Mouse (Mus musculus) adrenal gland, postnatal 36 days (tissue): ENCODE data around the gene Nell2. TPM values are rescaled to one million over a fixed set of nuclear protein-coding genes. Genes with fewer than 3 reads are reported as not detected.
"Not testable (repeated sequence)": the region's sequence is repeated elsewhere in the genome, so short reads cannot be mapped to it uniquely, and the experiment has no call there.

Experiments
- DNase-seq, 2 experiments: peaks; one replicate each; pipeline ENCODE4 v3.0.0; 2021; ENCODE audit warnings: mixed read lengths in 1 of 2
- long read RNA-seq, 2 experiments: library from polyadenylated mRNA; stranded (forward); transcript quantifications; one replicate each; pipeline ENCODE4 v2.0.0; 2021; ENCODE audit warnings: borderline sequencing depth in 2 of 2
- total RNA-seq, 2 experiments: library from RNA; stranded (reverse); gene quantifications; 2 replicates each; pipeline ENCODE4 v1.2.3; 2021

The Nell2 gene
- 1 to 10 TPM; 3.8 to 5.0 TPM for total RNA-seq
- long read RNA-seq, experiment 1, partial matches to known transcripts, result 4 of 12 reads
- long read RNA-seq, experiment 1, other reads (novel, unspliced or antisense), result 6 of 12 reads
- long read RNA-seq, experiment 2, partial matches to known transcripts, result 0 of 2 reads
- long read RNA-seq, experiment 2, other reads (novel, unspliced or antisense), result 2 of 2 reads

DNA sequence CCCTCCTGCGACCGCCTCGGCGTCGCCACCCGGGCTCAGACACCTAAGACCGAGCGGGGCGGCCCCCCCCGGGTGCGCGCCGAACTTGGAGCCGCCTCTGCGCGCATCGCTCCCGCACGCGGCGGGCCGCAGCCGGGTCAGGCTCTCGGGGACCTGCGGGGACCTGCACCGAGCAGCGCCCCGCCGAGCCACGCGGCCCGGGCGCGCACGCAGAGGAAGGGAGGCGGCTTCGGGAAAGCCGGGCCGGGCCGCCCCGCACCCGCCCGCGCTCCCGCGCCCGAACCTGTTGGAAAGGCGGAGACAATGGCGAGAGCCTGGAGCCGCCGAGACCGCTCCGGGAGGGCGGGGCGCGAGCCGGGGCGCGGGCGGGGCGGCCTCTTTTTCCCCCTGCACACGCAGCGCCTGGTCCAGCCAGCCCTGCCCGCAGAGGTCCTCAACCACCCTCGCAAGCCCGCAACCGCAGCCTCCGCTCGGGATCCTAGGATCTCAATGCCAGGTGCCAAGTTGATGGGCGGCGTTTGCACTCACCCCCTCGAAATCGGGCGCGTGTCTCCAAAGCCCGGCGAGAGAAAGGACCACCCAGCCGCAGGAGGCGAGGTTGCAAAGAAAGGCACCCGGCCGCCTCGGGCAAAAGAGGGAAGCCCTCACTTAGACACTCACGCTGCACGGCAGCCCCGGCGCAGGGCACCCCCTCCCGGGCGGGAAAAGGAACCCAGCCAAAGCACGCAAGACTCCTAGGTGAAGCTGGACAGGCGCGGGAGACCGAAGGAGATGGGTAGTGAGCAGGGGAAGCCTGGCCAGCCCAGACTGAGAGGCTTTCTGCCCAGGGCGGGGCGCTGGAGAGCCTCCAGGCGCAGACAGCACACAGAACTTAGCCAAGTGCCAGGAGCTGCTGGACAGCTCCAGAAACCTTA lies at the start of gene Nell2:
Gene Nell2, minus strand, starts transcription at position 612 of the 914 bp plus-strand sequence.
- peak; percentile 51 to 64 for DNase-seq

DNA sequence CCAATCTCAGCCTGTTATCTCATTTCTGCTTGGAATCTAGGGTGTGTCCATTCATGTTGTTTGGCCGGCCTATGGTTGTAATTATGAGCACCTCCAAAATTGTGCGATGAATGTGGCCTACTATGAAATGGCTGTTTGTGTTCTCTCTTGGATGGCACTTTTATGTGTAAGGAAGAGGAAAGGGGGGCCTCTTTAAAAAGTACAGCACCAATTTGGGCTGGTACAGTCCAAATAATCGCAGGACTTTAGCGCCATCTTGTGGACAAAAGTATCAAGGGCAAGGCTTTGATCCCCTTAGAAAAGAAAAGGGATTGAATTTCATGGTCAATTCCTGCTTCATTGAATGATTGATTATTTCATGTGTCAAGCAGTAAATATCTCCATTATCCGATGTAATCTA lies 46.3 kb upstream of the Nell2 start:
- DNase-seq, result peak; percentile 18 to 33

DNA sequence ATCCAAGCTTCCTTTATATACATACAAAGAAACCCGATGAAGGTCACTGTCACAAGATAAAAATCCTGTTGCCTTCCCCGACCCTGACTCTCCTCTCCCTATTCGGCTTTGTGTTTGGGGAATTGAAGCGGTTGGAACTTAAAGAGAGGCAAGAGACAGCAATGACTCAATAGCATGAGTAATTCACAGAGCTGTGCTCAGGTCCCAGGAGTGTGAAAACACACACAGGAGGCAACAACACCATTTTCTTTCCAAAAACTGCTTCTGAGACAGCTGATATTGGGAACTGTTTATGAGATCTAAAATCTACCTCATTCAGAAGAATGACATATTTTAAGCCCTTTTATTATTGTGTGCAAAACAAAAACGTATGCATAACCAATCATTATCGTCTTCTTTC lies 41.2 kb upstream of the Nell2 start:
- DNase-seq, result no peak

DNA sequence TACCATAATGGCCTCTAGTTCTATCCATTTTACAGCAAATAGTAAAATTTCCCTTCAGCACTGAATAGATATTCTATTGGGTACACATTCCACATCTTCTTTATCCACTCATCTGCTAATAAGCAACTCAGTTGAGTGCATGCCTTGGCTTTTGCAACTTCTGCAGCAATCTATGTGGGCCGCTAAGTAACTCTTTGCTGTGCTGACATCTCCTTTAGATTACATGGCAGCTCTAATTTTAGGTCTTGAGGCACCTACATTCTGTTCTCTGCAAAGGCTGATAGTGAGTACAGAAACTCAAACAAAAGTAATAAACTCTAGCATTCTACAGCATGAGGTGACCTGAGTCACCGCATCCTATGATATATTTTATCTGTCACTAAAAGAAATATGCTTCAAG lies 36.8 kb upstream of the Nell2 start:
- no peak for DNase-seq

DNA sequence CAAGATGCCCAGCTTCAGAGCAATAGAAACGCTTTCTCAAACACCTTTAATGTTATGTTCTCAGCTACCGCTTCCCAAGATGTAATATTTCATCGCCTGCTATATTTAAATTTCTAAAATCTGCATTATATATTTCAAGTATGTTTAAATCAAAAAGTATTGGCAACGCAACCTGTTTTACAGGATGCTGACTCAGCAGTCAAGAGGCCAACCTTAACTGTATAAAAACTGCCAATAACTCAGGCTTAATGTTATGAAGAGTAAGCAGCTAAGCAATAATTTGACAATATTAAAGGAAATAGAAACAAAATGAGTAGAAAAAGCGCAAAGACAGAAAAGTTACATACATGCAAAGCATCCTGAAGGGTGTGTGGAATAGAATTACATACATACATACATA lies 32.9 kb upstream of the Nell2 start:
- no peak for DNase-seq

DNA sequence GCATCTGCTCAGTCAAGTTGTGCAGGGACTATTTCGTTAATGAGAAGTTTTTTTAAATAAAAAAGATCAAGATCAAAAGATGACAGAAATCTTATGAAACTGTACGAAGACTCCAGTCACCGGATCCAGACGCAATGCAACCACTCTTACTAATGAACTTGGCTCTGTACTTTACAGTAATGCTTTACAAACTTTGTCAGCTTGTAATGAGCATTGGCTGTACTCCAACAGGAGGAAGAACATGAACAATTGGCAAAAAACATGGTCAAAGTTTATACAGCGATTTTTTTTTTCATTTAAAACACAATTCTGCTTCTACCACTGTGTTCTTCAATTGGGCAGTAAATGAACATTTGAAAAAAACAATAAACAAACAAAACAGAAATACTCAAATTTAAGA lies 21.7 kb upstream of the Nell2 start:
- DNase-seq, result no peak

DNA sequence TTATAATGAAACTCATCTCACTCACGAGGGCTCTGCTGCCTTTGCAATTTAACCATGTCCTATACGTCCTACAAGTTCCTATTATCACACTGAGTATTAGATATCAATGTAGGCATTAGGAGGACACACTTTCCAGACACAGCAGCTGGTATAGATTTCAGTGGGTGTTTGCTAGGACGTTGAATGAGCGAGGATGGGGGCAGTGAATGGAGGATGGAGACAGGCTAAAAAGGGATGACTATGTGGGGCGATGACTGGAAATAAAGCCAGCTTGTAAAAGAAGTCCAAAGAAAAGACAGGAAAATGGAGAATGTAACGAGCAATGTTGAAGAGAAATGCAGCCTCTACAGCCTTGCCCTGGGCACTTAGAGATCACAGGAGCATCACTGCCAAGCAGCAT lies 14.3 kb upstream of the Nell2 start:
- DNase-seq, result no peak

DNA sequence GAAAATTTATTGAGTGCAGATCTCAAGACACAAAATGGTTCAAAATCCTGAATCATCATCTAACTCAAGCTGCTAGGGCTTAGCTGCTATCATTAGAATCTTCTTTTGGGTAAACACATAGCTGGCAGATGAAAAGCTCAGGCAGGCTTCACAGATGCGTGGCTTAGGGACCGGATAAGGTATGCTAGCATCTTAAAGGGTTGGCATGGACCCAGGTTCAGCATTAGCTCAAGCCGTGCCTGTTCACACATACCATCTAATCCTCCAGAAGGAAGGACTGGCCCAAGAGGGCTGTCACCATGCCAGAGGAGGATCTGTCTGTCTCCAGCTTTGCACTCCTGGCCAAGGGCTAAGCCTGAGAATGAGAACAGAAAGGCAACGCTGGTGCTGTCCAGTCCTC lies 8.4 kb upstream of the Nell2 start:
- DNase-seq, result no peak

DNA sequence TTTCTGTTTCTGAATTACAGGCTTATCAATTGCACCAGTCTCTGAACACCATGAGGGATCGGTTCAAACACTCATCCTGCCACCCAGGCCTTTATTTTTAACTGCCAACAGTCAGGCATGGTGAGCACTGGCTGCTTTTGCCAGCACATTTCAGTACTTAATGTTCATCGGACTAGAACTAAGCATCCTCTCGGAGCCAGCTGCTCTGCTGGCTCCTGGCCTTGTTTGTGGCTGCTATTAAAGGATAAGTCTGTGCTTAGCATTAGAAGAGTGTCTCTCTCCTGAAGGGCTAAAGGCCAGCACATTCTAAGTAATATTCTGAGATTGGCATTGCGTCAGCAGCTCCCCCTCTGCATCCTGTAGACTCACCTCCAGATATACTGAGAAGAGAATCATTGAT lies 7.9 kb upstream of the Nell2 start:
- DNase-seq, result no peak

DNA sequence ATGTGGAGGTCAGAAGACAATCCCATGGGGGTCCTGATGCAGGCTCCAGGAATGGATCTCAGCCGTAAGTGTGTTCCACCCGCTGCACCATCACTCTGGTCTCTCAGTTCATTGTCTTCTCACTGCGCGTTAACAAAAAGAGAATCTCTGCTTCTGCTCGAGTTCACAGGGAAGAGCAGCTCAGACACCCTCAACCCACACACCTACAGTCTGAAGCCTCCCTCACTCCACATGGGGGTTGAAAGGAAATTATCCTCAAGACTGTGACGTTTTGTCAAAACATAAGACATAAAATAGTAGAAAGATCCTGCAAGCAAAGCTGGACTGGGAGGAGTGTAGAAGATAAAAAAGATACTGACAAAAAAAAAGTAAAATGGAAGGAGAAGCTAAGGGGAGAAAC lies 6.3 kb upstream of the Nell2 start:
- no peak for DNase-seq

DNA sequence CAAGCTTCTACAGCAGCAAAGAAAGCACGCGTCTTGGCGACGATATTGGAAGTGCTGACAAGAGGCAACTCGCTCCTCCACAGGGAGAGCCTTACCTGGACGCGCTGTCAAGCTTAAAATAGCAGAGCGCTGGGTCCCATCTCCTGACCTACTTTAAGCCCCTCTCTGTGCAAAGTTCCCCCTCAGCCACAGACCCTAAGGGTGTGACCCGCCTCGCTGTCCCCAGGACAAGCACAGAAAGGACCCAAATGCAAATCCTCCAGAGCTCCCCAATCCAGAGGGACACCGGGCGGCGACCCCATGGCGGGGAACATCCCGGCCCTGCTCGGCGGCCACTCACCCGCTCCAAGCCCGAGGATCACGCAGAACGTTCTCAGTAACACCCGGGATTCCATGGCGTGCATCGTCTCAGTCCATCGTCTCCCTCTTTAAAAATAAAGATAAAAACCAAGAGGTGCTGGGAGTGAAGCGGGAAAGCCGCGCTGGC lies 855 bp downstream of the Nell2 start:
- peak in 1 of 2 experiments; percentile 2 for DNase-seq

DNA sequence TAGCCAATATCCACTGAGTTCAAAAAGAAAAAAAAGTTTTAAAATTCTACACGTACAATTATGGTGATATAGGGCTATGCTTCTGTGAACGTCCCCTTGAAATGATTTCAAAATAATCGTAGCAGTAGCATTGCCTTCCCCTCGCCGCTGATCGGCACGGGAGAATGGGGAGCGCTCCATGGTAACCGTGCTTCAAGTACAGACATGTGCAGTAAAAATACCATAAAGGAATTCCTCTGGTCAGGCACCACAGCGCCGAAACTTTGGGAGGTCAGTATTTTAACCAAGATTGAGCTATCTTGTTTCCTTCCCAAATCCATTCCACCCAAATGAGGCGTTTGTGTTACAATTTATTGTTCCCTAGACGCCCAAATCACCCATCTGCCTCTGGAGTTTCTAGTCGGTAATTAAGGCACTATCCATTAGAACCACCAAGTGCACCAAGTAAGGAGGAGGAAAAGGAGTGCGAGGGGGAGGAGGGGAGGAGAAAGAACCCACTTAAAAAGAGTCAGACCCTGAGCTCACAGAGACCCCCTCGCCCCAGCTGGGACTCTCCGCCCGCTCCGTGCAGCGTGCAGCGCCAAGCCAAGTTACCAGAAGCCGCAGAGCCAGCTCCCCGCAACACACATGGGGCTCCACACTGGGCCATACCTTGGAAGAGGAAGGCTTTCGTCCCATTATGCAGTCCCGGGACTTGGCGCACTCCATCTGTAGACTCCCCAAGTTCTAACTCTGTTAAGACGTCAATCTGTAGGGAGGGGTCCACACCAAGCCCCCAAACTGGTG lies 1.5 kb downstream of the Nell2 start:
- no peak for DNase-seq

DNA sequence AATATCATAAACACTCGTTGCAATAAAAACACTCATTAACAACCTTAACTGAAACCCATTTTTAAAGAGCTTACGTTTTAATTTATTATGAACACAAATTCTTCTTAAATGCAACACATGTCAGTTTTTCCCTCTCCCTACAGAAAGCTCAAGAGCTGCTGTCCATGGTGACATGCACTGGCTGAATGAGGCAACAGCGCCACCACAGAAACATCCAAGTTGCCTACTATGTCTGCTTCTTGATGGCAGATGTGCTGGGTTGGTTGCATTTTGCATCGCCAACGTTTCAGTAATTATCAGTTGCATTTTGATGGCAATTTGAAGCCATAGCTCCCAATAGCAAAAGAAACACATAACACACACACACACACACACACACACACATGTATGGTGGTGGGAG lies 2.4 kb downstream of the Nell2 start:
- DNase-seq, result peak; percentile 36 to 50

DNA sequence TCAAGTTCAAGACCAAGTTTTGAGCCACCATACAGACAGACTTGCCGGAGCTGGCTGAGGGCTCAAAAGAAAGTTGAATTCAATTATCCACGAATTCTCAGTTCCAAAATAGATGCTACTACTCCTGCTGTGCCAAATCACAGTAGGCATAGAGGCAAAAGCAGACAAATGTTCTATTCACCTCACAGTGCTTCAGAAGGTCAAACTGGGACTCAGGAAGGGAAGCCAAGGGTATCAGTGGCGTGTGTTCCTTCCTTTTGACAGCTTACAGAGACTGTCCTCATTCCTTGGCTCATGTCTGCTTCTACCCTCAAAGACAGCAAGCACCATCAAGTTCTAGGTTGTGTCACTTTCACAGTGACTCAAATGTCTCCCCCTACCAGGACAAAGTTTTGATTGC lies 10.2 kb downstream of the Nell2 start:
- DNase-seq, result no peak

DNA sequence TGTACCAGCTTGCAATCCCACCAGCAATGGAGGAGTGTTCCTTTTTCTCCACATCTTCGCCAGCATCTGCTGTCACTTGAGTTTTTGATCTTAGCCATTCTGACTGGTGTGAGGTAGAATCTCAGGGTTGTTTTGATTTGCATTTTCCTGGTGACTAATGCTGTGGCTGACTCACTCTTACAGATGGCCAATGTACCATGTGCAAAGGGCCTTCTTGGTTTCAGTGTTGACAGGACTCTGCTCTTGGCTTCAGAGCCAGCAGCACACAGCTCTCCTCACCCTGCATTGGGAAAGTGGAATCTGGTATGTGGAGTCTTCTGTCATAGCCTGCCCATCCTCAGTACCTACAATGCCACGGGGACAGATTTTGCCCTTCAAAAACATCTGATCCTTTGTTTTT lies 15.1 kb downstream of the Nell2 start:
- DNase-seq, result not testable (repeated sequence)

DNA sequence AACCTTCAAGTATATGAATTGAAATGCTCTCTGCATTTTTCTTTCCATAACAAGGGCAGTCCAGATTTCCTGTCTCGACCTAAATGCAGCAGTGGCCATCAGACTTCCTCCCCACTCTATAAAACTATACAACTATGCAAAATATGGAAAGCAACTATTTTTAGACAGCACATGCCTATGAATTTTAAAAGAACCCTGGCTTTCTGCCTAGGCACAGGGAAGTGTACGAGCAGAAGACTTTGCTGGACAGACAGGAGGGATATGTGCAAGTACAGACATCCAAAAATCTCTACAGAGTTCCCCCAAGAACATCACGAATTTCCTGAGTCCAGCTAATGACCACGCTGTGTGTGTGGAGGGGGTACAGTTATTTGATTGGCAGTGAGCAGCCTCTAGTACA lies 32.7 kb downstream of the Nell2 start:
- no peak for DNase-seq

DNA sequence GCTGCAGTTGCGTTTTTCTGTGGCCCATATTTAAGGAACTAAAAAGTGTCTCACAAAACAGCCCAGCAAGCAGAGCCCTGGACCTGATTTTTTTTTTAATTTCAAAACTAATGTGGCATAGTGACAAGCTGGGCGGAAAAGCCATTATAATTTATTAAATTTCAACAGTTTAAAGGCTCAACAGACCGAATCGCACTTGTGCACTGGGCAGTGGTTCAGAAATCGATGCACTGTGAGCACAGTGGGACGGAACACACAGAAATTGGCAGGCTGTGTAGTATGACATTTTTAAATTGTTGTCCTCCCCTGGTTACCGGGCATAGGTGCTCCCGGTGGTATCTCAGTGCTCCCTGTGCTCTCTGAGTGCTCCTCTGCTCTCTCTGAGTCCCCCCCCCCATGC lies 33.2 kb downstream of the Nell2 start:
- no peak for DNase-seq

DNA sequence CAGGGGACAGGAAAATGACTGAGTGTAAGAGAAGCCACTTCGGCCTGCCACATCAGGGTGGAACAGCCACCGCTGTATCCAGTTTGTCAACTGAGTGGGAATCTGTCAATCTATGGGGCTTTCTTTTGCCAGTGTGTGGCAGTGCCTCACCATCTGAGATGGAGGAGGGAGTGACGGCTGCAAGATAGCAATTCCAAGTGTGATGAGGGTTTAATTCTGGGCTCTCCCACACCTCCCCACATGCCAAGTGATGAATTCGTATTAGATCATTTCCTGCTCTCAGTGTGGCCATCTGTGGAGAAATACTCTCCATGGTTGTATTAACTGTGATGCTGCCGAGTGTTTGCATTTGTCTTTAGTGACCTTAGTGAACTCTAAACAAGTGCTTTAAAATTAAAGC lies 36.2 kb downstream of the Nell2 start:
- DNase-seq, result no peak

DNA sequence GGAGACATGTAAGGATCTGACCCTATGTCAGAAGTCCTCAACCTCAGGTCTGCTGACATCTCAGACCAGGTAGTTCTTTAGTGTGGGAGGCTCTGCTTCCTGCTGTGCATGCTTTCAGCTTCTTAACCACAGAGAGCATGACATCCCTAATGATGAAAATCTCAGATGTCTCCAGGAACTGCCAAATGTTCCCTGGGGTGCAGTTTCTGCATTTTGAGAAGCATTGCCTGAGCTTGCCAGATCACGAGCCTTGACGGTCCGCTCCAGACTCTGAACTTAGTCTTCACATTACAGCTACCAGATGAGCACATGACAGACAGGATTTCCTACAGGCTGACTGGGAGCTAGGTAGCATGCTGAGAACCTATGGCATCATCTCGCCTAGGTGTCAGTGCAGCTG lies 39.2 kb downstream of the Nell2 start:
- no peak for DNase-seq

DNA sequence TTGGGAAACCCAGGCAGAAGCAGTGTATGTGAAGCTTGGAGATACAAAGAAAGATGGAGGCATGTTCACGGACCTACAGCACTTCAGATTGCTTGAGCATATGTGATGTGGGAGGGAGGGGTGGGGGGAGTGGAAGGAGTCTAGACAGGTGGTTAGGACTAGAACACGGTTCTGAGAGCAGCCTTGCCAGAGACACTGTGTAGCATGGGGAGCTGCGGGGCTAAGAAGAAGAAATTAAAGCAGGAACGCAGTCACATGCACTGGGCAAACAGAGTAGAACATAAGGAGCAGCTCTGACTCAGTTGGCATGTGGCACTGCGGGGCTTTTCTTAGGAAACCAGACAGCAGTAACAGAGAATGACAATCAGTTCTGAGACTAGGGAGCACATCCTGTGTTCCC lies 40.4 kb downstream of the Nell2 start:
- DNase-seq, result no peak

DNA sequence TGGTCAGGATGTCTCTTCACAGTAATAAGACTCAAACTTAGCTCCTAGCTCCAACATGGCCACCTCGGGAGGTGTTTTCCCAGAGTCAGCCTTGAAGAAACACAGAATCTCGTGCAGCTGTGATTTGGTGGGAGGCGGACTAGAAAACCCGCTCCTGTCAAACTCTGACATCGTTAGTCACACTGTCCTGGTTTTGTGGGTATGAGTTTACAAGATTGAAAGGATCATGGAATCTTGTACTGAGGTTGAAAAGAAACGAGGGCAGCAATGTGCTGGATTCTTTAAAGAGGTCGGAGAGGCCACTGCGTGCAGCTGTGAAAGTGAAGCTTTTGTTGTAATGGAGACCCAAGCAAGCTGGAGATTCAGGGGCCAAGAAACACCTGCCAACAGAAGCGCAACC lies 46.4 kb downstream of the Nell2 start:
- DNase-seq, result no peak

DNA sequence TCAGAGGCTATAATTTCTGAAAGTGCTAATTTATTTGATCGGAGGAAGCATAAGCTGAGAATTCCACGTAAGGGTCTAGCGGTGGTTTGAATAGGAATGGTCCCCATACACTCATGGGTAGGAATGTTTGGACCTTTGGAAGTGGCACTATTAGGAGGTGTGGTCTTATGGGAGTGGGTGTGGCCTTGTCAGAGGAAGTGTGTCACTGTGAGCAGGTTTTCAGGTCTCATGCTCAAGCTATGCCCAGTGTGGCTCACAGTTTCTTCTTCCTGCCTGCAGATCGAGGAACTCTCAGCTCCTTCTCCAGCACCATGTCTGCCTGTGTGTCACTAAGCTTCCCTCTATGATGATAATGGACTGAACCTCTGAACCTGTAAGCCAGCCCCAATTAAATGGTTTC lies 46.8 kb downstream of the Nell2 start:
- no peak for DNase-seq

DNA sequence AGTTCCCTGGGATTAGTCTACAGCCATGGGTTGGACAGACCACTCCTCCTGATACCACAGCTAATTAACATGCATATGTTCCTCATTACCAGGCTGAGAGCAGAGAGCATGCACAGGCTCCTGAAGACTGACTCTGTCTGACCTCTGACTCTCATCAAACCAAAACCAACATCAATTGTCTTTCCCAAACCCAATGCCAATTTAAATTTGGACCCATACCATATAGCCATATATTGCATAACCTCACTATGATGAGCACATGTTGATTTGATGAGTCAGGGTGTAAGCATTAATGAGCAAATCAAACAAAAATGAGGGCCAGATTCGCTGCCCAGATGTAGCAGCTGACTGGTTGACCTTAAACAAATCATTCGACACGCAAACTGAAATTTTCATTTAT lies 51.9 kb downstream of the Nell2 start:
- no peak for DNase-seq
